Mouse (Mus musculus) WW6 (cell line): Measurements from ENCODE around the gene Grid1.

ENCODE experiments used
- DNase-seq: peaks from one replicate; pipeline ENCODE4 v3.0.0-alpha.2; 2013; ENCODE audit warnings: low read depth, low spot score

The Grid1 gene

GRCm38 (mm10) chr14:35112327-35113275 lies 292.7 kb downstream of the Grid1 start:
- no peak for DNase-seq

DNA sequence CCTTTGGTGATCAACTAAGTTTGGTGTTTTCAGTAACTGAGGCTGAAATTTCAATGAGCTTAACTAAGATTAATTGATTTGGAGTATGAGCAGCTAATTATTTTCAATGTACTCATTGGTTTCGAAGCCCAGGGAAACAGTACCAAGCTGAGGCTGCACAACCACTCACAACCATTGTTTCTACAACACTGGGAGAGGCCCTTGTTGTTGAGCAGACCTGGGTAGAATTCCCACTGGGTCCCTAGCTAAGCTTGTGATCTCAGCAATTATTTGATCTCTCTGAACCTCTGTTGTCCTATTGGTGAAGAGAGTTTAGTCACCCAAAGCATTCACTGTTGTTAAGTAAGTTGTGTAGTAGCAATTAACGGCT lies 293.4 kb downstream of the Grid1 start:
- DNase-seq = no peak

DNA sequence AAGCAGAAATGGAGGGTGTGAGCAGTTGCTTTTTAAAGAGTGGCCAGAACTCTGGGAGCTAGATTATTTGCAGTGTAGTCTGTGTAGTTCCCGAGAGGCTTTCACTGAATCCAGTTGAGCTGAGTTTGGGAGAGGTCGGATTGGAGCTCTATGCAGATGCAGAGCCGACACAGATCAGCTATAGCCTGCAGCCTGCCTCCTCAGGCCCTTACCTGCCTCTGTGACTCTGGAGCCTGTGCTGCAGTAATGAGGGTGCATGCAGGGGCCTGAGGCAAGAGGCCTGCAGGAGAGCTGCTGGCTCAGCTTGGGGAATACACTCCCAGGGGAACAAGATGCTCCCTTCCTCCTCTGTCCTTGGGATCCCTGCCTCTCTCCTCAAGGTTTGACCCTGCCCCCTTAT lies 296.0 kb downstream of the Grid1 start:
- DNase-seq = no peak

DNA sequence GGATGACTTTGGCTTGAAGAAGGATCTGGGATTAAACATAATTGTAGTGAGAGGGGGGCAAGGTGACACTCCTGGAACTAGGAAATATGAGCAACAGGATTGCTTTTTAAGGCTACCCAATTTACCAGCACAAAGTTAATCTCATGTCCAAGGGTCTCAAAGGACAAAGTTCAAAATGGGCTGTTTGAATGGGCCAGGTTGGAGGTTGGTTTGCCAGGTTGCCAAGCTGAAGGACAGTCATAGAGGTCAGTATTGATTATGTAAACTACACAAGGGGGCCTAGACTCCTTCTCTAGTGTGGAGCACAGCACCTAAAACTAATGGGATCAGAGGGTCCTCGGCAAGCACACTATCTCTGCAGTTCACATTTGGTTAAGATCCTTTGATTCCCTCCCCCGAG lies 300.2 kb downstream of the Grid1 start:
- no peak for DNase-seq

DNA sequence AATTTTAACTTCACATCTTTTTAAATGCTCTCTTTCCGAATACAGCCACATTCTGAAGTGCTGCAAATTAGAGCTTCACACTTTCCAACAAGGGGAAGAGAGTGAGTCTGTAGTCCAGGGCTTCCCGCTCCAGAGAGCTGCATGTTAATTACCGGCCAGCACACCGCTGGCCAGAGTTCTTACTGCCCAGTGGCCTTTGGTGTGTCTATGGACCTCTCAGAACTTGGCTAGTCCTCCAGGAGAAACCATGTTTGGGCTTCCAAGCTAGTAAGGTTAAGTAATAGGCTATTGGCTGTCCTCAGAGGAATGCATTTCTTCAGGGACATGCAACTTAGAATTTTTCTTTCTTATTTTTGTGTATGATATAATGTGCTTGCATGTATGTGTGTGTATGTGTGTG lies 301.0 kb downstream of the Grid1 start:
- no peak for DNase-seq

DNA sequence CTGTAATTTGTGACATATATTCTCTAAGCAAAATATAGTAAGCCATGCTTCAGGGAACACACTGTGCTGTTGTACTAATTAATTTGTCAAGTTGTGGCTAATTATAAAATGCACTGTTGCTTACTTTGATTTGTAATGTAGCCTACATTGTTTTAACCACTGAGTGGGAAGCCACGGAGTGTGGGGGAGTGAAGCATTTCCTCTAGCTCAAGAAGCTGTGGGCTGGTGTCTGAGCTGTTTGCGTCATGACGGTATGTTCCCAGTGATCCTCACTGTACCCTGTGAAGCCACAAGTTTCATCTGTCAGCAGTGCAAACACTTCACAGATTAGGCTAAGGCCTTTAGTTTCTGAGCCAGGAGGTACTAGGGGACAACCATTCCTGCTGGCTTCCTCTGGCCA lies 302.2 kb downstream of the Grid1 start:
- no peak for DNase-seq

GRCm38 (mm10) chr14:35123260-35123875 lies 303.5 kb downstream of the Grid1 start:
- DNase-seq = no peak

DNA sequence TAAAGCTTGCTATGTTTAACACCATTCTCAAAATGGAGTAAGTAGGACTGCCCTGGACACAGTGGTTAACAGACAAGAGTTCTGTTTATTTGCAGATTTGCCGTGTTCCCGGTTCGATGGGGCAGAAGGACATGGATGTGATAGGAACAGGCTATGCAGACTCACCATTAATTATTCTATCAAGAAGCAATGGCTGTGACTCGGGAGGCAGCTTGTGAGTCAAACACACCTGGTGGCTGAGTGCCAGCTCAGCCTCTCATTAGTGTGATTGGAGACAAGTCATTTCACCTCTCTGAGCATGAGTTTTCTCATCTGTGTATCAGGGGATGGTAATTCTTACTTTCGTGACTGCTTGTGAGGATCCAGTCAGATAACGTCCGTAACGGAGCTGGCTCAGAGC lies 307.7 kb downstream of the Grid1 start:
- no peak for DNase-seq

DNA sequence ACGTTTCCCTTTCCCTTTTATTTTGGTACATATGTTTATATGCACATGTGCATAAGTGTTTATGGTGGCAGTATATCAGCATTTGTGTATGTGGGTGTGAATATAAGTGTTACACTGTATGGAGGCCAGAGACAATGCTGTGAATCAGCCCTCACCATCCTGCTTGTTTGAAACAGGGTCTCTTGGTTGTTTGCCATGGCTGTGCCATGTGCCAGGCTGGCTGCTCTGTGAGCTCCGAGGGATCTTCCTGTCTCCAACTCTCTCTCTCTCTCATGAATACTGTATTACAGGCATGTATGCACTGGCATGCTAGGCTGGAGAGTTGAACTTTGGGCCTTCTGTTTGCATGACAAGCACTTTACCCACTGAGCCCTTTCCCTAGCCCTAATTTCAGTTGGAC lies 315.1 kb downstream of the Grid1 start:
- DNase-seq = no peak

DNA sequence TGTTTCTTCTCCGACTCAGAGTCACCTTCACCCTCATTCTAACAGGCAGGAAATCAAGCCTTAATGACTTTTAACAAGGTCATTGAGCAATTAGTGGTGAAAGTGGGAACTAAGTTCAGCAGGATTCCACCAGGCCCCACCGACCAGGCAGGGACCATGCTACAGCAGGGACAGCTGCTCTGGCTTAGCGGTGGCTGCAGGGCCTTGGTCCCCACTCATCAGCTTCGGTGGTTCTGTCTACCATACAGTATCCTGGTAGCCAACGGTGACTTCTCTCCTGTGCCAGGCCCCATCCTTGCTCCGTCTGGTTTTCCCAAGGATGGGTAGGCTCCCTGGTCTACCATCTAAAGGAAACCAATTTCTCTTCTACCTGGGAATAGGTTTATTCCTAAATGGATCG lies 318.2 kb downstream of the Grid1 start:
- no peak for DNase-seq

GRCm38 (mm10) chr14:35139824-35140223 lies 319.9 kb downstream of the Grid1 start:
- no peak for DNase-seq

DNA sequence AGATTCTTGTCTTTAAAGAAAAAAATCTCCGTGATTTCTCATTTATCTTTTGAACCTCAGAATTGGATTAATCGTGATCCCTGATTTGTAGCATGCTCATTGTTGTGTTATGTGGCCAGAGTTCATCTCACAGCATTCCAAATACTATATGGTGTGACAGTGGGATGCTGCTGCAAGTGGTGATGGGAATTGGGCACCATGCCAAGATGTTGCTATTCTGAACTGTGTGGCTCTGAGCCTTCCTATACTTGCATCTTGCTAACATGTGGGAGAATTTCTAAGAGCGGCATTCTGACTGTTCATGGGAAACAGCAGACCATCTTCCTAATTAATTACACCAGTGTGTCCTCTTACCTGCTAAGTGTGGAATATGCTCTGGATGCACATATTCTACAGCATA lies 332.5 kb downstream of the Grid1 start:
- DNase-seq = no peak

GRCm38 (mm10) chr14:35153701-35154277 lies 333.9 kb downstream of the Grid1 start:
- DNase-seq = no peak

DNA sequence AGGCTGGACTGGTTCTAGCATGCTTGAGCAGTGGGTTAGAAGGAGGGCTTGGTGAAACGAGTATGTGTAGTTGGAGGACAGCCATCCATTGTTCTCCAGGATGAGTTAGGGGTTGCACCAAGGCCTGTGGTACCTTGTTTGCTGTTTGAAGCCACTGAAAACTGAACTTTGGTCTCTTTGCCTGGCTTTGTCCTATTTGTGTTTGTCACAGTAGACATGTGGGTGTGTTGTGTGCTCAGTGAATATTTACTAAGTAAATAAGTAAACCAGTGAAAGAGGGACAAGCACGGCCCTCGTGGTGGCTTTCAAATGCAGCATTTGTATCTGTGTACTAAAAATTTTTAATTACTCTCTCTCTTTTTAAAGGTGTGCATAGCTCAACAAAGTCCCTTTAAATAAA lies 334.5 kb downstream of the Grid1 start:
- DNase-seq = no peak

GRCm38 (mm10) chr14:35157069-35157655 lies 337.3 kb downstream of the Grid1 start:
- no peak for DNase-seq

- no peak for DNase-seq
Measured at GRCm38 (mm10) chr14:35159296-35159695, 339.4 kb downstream of the Grid1 start.

DNA sequence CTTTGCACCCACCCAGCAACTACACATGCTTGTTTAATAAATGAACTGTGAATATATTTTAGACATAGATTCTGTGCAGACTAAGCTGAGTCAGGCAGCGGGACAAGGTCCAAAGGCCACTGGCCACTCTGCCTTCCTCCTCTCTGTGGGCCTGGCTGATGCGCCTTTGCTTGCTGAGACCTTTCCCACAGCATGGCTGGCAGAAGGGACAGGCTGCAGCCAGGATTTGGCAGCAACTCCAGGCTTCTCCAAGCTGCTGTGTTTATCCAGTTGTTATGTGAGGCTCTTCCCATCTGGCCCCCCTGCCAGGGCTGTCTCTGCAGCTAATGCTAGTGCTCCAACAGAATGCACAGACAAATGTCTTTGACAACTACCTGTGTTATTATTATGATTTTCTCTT lies 347.5 kb downstream of the Grid1 start:
- no peak for DNase-seq

DNA sequence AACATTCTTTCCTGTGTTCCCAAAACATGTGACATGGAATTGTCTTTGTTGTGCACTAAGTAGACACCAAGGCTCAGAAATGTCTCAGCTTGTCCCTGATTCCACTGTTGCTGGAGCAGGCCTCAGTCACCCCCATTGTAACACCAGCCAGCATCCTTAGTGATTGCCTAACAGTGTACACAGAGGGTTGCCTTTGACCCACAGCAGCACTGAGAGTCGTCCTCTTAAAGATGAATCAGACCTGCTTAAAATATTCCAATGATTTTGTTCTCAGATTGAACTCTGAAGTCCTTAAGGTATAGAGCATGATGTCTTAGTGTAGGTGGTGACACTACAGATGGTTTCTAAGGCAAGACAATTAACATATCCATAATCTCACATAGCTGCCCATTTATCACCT lies 354.0 kb downstream of the Grid1 start:
- DNase-seq = no peak

DNA sequence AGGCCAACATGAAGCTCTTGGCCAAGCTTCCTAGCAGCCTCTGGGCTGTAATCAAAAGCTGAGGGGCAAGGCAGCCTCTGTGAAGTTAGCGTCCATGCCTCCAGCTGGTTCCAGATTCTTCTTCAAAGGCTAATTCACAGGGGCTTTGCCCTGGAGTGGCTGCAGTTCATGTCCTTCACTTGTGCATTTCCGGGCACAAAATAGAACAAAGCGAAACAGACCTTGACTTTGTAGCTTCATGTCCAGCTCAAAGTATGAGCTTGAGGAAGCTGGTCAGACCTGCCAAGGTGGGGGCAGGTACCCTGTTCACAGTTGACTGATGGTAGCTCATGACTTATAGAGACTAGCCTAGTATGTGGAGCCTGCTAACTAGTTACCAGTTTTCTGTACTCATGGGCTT lies 356.1 kb downstream of the Grid1 start:
- DNase-seq = no peak

DNA sequence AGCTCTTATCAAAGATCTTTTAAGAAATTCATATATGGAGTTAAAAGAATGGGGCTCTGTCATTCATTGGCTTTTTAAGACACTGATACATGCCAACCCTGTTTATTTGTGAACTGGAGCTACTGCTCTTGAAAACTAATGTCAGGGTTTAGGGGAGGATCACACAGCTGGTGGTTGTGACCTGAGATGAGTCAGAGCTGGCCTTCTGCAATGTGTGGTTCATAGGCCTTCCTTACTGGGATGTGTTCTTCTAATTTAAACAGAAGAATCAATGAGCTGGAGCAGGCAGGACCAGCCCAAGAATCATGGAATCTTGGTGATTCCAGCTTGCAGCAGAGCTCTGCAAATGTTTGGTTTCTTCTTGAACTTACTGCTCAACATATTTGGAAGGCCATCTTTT lies 359.2 kb downstream of the Grid1 start:
- no peak for DNase-seq

GRCm38 (mm10) chr14:35185399-35185798 lies 365.5 kb downstream of the Grid1 start:
- DNase-seq = no peak

DNA sequence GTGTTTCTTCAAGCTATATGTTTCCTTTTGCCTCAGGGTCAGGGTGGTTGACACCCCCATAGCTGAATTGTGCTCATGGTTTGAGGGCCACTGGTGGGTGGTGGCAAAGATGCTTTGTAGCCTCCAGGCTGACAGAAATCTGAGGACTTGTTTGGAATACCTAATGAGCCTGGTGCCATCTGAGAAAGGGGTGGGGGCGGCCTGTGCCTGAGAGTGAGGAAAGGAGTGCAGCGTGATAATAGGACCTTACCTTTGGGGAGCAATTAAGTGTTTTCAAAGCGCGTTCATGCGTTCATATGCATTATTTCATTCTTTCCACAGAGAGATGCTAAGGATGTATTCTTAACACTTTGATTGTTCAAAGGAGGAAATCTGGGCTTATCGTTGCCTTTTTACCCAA lies 372.3 kb downstream of the Grid1 start:
- DNase-seq = no peak

DNA sequence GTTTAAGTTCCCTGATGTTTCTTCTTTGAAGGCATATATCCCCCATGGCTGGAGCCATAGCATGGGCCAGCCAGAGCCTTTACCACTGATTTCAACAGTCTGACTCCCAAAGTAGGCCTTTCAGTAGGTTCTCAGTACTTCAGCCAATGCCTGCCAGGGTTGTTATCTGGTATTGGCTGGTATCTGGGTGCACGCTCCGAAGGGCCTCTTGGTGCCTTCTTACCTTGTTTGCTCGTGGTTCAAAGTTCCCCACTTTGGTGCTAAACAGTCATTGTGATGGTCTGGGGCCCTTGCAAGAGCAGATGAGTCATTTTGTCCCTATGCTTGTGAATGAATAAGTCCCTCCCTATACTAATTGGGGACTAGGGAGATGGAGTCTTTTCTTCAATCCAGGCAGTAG lies 377.5 kb downstream of the Grid1 start:
- DNase-seq = no peak
